Mouse (Mus musculus): ENCODE measurements around the gene Trim72. TPM values are rescaled to one million over a fixed set of nuclear protein-coding genes. Genes with fewer than 3 reads are reported as not detected.
"Not testable (repeated sequence)": the region's sequence is repeated elsewhere in the genome, so short reads cannot be mapped to it uniquely, and the experiment has no call there.

The Trim72 gene
- total and polyA plus RNA-seq, 2 experiments from 2014 or later: 0.43 TPM; not detected in 1

DNA sequence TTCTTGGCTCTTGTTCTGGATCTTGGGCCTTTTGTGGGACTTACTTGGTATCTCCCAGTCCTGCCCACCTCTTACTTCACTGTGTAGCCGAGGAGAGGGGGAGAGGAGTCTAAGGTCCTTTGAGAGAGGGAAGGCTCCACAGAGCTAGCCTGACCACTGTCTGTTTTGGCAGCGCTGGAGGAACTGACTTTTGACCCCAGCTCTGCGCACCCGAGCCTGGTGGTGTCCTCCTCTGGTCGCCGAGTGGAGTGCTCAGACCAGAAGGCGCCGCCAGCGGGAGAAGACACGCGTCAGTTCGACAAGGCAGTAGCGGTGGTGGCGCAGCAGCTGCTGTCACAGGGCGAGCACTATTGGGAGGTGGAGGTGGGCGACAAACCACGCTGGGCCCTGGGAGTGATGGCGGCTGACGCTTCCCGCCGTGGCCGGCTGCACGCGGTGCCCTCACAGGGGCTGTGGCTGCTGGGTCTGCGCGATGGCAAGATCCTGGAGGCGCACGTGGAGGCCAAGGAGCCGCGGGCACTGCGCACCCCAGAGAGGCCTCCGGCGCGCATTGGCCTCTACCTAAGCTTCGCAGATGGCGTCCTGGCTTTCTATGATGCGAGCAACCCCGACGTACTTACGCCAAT is 6.1 kb downstream of the Trim72 start:
- H3K4me1 ChIP-seq (ENCODE audit: insufficient read depth): no peaks in the 10 kb centered on the region
- no peak overlapping the region for H3K9ac ChIP-seq
- H3K9me3 ChIP-seq (ENCODE audit: low read length): no peaks in the 10 kb centered on the region
- no peak overlapping the region for H3K4me3 ChIP-seq (ENCODE audit: low read depth, low read length)
- WGBS: 64% methylated on average over 40 of the region's 40 CpGs
- H3K36me3 ChIP-seq (ENCODE audit: insufficient read depth): no peaks in the 10 kb centered on the region
- DNase-seq: no peak
- no peak overlapping the region for H3K27ac ChIP-seq (ENCODE audit: low read depth, low read length)
- TF ChIP-seq CTCF (IDR thresholded peaks at IDR 0.05; ENCODE audit: low read depth): no peak
- H3K4me2 ChIP-seq (ENCODE audit: low read depth): no peak overlapping the region
- ATAC-seq: no peak
- H3K27me3 ChIP-seq (ENCODE audit: insufficient read depth, low read length): no peaks in the 10 kb centered on the region

DNA sequence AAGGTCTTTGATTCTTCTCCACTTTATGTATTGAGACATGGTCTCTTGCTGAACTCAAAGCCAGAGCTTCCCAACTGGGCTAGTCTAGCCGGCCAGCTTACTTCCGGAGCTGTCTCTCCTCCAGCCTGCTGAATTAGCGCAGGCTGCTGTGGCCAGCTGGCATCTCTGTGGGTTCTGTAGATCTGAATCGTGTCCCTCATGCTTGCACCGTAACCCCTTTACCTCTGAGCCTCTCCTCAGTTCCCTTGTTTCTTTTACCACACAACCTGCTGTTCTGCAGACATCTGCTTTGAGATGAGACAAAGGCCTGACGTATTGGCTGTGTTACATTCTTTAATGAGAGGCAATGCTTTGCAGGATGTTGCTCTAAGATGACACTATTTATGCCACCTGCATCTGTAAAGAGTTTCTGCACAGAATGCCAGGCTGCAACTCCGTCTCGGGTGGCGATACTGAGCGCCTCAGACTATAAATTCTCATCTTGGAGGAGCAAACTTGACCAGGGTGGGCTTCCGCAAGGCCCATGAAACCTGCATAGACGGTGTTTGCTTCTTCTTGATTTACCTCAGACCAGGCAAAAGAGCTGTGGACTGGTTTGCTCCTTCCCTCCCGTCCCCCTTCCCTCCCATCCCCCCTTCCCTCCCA is 8.5 kb downstream of the Trim72 start:
- no peak for TF ChIP-seq CTCF (IDR thresholded peaks at IDR 0.05; ENCODE audit: low read depth)
- H3K4me3 ChIP-seq (ENCODE audit: low read depth, low read length): no peak overlapping the region
- H3K9me3 ChIP-seq (ENCODE audit: low read length): no peaks in the 10 kb centered on the region
- DNase-seq (no peak), ATAC-seq (no peak)
- no peak overlapping the region for H3K4me2 ChIP-seq (ENCODE audit: low read depth)
- no peaks in the 10 kb centered on the region for H3K27me3 ChIP-seq (ENCODE audit: insufficient read depth, low read length)
- no peaks in the 10 kb centered on the region for H3K36me3 ChIP-seq (ENCODE audit: insufficient read depth)
- no peak overlapping the region for H3K27ac ChIP-seq (ENCODE audit: low read depth, low read length)
- WGBS: 70% methylated on average over 13 of the region's 13 CpGs
- no peak overlapping the region for H3K9ac ChIP-seq
- H3K4me1 ChIP-seq (ENCODE audit: insufficient read depth): no peaks in the 10 kb centered on the region

DNA sequence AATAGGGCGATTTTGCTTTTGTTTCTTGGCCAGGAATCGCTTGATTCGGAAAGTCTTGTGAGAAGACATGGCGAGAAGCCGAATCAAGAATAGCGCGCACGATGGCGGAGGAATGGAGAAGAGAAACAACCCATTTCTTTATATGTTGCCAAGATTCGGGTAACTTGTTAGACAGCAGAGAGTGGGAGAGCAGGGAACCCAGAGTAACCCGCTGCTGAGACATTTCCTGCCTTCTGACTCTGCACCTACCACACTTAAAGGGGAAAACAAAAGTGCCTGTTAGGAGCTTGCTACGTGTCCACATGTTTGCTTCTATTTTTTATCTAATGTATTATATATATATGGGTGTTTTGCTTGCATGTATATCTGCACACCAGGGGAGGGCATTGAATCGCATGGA is 9.4 kb downstream of the Trim72 start:
- DNase-seq: no peak
- ATAC-seq: no peak
- no peak for TF ChIP-seq CTCF (IDR thresholded peaks at IDR 0.05; ENCODE audit: low read depth)
- WGBS: 92% methylated on average over 13 of the region's 13 CpGs
- H3K4me1 ChIP-seq (ENCODE audit: insufficient read depth): no peaks in the 10 kb centered on the region
- no peak overlapping the region for H3K9ac ChIP-seq
- H3K9me3 ChIP-seq (ENCODE audit: low read length): no peaks in the 10 kb centered on the region
- no peak overlapping the region for H3K4me3 ChIP-seq (ENCODE audit: low read depth, low read length)
- H3K36me3 ChIP-seq (ENCODE audit: insufficient read depth): no peaks in the 10 kb centered on the region
- H3K4me2 ChIP-seq (ENCODE audit: low read depth): no peak overlapping the region
- no peaks in the 10 kb centered on the region for H3K27me3 ChIP-seq (ENCODE audit: insufficient read depth, low read length)
- H3K27ac ChIP-seq (ENCODE audit: low read depth, low read length): no peak overlapping the region

DNA sequence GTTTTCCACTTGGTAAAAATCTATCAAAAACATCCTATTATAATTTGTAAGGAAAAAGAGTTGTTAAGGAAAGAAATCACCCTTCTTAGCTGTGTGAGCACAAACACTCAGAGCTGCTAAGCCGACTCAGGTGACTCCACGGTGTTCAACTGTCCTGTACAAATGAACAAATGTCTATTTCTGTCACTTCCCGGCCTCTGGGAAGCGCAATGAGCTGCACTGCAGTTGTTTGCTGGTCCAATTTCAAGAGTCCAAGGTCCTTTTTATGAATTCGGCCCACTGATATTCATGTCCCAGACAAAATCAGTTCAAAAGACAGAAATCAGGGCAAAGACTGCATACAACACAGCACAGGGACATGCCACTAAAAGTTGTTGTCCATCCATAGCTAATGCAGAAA is 12.4 kb downstream of the Trim72 start:
- H3K4me3 ChIP-seq (ENCODE audit: low read depth, low read length); H3K27me3 ChIP-seq (ENCODE audit: insufficient read depth, low read length); ATAC-seq; H3K27ac ChIP-seq (ENCODE audit: low read depth, low read length); H3K36me3 ChIP-seq (ENCODE audit: insufficient read depth); H3K9ac ChIP-seq; DNase-seq; H3K4me1 ChIP-seq (ENCODE audit: insufficient read depth); H3K4me2 ChIP-seq (ENCODE audit: low read depth); H3K9me3 ChIP-seq (ENCODE audit: low read length): not testable (repeated sequence)
- 85% methylated on average over 5 of the region's 5 CpGs for WGBS

DNA sequence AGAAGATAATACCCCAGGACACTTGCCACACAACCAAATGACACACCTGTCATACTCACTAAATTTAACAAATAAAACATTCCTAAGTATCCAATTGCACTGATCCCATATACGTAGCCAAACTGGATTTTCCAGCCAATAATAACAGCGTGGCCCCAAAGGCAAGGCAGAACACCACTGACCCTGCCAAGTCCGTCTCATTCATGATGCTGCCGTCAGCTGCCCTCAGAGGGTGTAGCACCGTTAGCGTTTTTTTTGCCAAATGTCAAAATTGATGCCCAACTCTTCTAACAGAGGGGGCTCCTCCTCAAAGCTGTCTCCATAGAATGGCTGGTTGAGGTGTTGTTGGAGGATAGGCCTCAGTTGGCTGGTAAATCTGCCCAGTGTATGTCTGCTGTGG is 12.9 kb downstream of the Trim72 start:
- Histone ChIP-seq H3K4me1 (ENCODE audit: insufficient read depth) (no peaks in the 10 kb centered on the region), H3K27me3 (ENCODE audit: insufficient read depth, low read length) (no peaks in the 10 kb centered on the region), H3K9ac (no peak overlapping the region), H3K9me3 (ENCODE audit: low read length) (no peaks in the 10 kb centered on the region), H3K4me3 (ENCODE audit: low read depth, low read length) (no peak overlapping the region), H3K4me2 (ENCODE audit: low read depth) (no peak overlapping the region), H3K36me3 (ENCODE audit: insufficient read depth) (no peaks in the 10 kb centered on the region), H3K27ac (ENCODE audit: low read depth, low read length) (no peak overlapping the region)
- ATAC-seq (no peak), DNase-seq (no peak)
- TF ChIP-seq CTCF (IDR thresholded peaks at IDR 0.05; ENCODE audit: low read depth): no peak
- 85% methylated on average over 6 of the region's 6 CpGs for WGBS

DNA sequence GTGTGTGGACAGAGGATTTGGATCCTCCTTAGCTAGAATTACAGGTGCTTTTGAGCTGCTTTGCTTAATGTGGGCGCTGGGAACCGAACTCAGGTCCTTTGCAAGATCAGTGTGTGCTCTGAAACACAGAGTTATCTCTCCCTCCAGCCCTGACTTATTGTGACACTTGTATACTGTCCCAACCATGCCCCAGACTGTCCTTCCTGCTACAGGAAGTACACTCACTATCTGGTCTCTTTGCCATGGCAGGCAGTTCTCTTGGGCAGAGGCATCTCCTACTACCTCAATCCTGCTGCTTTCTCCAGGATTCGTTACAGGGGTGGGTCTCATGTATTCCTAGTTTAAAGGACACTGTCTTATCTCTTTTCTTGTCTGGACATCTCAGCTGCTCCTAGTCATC is 14.5 kb downstream of the Trim72 start:
- H3K9ac ChIP-seq: no peak overlapping the region
- 89% methylated on average over 3 of the region's 3 CpGs for WGBS
- H3K27me3 ChIP-seq (ENCODE audit: insufficient read depth, low read length): no peaks in the 10 kb centered on the region
- H3K27ac ChIP-seq (ENCODE audit: low read depth, low read length): no peak overlapping the region
- DNase-seq (no peak), ATAC-seq (no peak)
- H3K4me2 ChIP-seq (ENCODE audit: low read depth): no peak overlapping the region
- no peaks in the 10 kb centered on the region for H3K4me1 ChIP-seq (ENCODE audit: insufficient read depth)
- no peak overlapping the region for H3K4me3 ChIP-seq (ENCODE audit: low read depth, low read length)
- no peaks in the 10 kb centered on the region for H3K9me3 ChIP-seq (ENCODE audit: low read length)
- H3K36me3 ChIP-seq (ENCODE audit: insufficient read depth): no peaks in the 10 kb centered on the region
- no peak for TF ChIP-seq CTCF (IDR thresholded peaks at IDR 0.05; ENCODE audit: low read depth)

DNA sequence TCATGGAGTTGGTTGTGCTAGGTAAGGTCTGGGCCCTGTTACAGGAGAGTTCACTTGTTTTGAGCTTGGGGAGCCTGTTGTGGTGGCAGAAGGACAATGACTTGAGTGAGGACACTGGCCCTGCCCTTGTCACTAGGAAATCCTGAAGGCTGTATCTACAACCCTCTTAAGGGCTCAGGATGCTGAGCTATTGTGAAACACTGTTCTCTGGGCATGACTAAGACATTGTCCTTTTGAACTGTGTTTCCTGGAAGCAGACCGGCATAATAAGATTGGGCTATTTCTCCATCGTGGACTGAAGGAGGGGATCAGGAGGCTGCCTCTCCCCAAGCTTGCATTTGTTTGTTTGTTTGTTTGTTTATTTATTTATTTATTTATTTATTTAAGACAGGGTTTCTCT is 15.4 kb downstream of the Trim72 start:
- Histone ChIP-seq H3K9me3 (ENCODE audit: low read length) (no peaks in the 10 kb centered on the region), H3K9ac (no peak overlapping the region), H3K4me3 (ENCODE audit: low read depth, low read length) (no peak overlapping the region), H3K4me2 (ENCODE audit: low read depth) (no peak overlapping the region), H3K4me1 (ENCODE audit: insufficient read depth) (no peaks in the 10 kb centered on the region), H3K27ac (ENCODE audit: low read depth, low read length) (no peak overlapping the region), H3K36me3 (ENCODE audit: insufficient read depth) (no peaks in the 10 kb centered on the region), H3K27me3 (ENCODE audit: insufficient read depth, low read length) (no peaks in the 10 kb centered on the region)
- DNase-seq (no peak), ATAC-seq (no peak)
- WGBS: 79% methylated on average over 2 of the region's 2 CpGs
- TF ChIP-seq CTCF (IDR thresholded peaks at IDR 0.05; ENCODE audit: low read depth): no peak
